Mouse (Mus musculus) embryo, embryonic 11.5 days (tissue): ENCODE measurements around the gene Rad23a.

Experiments
- DNase-seq: peaks from one replicate; pipeline ENCODE4 v3.0.0-alpha.2; 2012; ENCODE audit warnings: low read depth, low spot score

The Rad23a gene

DNA sequence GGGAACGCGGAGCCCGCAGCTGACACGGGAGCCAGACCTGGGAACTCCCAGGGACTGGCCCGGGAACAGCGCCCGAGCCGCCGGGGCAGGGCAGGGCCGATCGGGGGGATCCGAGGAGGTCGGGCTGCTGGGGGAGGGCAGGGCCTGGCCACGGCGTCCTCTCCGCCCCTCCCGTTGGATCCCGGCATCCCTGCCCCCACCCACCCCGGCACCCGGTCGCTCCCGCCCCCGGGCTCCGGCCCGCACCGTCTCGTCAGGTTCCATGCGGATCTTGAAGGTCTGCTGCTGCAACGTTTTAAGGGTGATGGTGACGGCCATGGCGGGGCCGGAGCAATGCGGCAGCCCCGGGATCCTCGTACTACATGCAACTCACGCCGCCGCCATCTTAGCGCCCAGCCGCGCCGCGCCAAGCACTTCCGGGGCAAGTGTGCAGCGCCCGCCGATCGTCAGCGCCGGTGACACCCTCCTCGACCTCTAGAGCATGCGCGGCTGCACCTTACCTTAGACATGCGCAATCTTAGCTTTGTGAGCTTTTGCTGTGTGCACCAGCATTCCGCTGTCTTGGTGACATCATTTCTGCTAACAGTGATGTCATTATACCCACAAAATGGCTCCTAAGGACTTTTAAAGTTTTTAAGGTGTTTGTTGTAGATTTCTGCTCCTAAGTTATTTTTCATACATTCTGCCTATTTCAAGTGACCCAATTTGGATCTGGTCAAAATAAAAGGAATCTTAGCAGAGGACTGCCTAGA is at the start of gene Rad23a:
TSS of gene Rad23a (minus strand) at position 418 of the 752 bp plus-strand sequence.
- DNase-seq = peak; percentile 91

DNA sequence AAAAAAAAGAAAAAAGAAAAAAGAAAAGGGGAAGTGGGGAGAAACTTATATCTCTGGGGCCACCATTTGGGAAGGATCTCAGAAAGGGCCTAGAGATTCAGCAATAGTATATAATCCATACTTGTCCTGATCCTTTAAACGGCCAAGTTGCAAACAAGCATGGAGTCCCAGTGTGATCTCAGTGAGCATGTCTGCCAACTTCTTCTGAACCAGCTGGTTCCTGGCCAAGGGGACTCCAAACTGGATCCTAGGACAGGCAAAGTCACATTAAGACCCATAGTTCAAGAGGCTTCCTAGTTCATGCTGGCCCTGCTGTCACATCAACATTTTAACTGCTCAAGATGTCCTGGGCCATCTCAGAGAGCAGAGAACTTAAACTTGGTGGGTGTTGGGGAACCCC is 48.7 kb upstream of the Rad23a start:
- DNase-seq = no peak

GRCm38 (mm10) chr8:84888280-84888679 is 47.8 kb upstream of the Rad23a start:
- no peak for DNase-seq

DNA sequence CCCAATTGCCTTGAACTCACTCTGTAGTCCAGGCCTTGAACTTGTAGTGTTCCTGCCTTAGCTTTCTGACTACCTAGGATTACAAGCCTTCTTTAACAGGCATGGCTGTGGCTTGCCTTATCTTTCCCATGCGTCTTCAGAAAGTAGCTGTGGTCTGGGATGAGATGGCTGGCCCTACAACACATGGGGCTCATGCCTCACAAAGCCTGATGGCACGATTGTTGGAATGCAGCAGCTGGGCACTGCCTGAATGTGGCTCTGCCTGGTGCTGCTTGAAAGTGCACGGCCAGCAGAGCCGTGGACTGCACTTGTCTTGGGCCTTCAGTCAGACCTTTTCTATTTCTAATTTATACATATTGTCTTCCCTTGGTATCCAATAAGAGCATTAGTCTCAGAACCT is 44.3 kb upstream of the Rad23a start:
- DNase-seq = no peak

DNA sequence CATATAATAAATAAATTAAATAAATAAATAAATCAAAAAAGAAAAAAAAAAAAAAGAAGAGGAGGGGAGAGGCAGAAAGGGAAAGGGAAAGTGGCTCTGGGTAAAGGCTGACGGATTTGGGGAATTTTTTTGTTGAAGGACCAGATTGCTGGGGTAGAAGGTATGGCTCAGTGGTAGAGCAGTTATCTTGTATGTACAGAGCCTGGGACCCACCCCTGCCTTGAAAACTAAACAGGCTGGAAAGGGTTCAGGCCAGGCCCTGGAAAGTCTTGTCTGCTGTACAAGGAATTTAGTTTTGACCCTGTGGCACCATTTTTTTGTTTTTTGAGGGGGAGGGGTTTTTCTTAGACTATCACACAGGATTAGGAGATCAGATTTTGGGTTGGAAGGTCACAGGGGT is 38.5 kb upstream of the Rad23a start:
- DNase-seq = no peak

- no peak for DNase-seq
These were observed 37.0 kb upstream of the Rad23a start for GRCm38 (mm10) chr8:84877297-84878035.

GRCm38 (mm10) chr8:84874339-84874738 is 33.9 kb upstream of the Rad23a start:
- no peak for DNase-seq

DNA sequence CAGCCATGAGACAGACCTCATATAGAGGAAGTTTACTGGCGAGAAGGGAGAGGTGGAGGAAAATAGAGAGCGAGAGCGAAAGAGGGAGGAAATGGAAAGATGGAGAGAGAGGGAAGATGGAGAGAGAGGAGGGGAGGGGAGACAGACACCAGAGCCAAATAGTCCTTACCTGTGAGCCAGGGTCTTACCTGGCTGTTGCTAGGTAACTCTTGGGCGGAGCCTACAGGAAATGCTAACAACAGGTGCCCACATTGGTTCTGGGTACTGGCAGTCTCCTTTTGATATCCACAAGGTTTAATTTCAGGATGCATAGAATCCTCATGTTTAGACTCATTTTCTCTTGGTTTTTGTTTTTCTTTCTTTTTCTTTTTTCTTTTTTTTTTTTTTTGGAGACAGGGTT is 32.6 kb upstream of the Rad23a start:
- no peak for DNase-seq

DNA sequence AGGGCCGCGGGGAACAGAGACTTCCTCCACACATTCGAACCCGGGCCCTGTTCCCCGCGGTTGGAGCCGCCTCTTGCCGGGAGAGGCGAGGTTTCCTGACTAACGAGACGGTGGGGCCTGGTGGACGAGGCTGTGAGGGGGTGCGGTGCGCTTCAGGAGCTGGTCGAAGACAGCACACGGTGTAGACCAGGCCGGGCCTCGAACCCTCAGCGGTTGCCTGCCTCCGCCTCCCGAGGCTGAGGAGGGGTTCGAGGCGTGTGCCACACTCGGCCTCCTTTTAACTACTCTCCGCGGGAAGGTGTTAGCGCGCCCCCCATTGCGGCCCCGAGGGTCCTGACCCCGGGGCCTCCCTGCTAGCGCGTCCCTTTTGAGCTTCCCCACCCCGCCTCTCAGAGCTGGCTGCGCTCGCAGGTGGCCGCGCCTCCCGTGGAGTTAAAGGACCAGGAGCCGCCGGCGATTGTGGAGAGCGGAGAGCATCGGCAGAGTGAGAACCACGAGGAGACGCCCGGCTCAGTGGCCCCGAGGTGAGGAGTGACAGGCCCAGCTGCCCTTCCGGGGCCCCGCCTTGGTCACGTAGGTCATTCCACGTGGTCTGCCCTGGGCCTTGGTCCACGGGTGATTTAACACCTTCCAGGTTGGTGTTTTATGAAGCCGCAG is 32.0 kb upstream of the Rad23a start:
- DNase-seq = no peak

- DNase-seq = peak; percentile 59
These were observed 31.2 kb upstream of the Rad23a start, which contains the start of gene Syce2 for GRCm38 (mm10) chr8:84871376-84872308. TSS of gene Syce2 (plus strand) at chr8:84872111.

- peak; percentile 87 for DNase-seq
These were observed 16.5 kb upstream of the Rad23a start, which contains the start of gene Farsa for GRCm38 (mm10) chr8:84856864-84857441. TSS of gene Farsa (plus strand) at chr8:84856989.

GRCm38 (mm10) chr8:84856434-84856833 is 16.0 kb upstream of the Rad23a start:
- no peak for DNase-seq

DNA sequence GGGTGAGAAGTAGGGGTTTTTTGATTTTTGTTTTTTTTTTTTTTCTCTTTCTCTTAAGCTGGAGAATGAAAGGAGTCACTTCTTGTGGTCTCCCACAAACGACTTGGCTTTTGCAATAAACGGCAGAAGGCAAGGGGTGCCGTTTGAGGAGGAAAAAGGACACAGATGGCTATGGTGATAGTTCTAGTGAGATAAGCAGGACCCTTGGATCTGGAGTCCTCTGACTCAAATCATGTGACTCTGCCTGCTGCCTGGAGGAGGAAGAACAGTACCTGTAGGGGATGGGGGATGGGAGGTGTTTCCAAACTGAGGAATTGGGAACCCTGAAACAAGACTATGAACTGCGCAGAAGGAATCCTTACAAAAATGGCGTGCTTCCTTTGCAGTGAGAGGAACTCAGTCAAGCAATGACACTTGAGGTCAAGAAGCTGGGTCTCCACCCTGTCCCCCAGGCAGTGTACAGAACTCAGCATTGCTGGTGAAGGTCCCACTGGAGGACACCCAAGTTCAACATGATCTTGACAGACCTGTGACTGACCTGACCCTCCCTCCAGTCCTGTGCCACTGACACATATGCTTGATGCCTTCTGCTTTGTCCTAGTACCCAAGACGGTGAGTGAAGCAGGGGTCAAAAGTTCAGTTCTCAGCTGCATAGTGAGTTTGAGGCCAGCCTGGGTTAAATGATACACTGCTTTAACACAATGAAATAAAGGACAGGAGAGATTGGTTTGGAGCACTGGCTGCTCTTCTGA is 7.4 kb upstream of the Rad23a start:
- DNase-seq = no peak

GRCm38 (mm10) chr8:84846722-84847572 is 6.5 kb upstream of the Rad23a start, which contains the start of gene Calr:
TSS of gene Calr (minus strand) at chr8:84846934.
- peak; percentile 99 for DNase-seq

- no peak for DNase-seq
These were observed 5.7 kb upstream of the Rad23a start for GRCm38 (mm10) chr8:84846094-84846721.

- no peak for DNase-seq
These were observed 5.1 kb upstream of the Rad23a start for GRCm38 (mm10) chr8:84845355-84846093.

GRCm38 (mm10) chr8:84844397-84845070 is 4.1 kb upstream of the Rad23a start:
- DNase-seq = no peak
